ENCODE assay signal across 8 mouse cellular contexts in the genomic region with DNA sequence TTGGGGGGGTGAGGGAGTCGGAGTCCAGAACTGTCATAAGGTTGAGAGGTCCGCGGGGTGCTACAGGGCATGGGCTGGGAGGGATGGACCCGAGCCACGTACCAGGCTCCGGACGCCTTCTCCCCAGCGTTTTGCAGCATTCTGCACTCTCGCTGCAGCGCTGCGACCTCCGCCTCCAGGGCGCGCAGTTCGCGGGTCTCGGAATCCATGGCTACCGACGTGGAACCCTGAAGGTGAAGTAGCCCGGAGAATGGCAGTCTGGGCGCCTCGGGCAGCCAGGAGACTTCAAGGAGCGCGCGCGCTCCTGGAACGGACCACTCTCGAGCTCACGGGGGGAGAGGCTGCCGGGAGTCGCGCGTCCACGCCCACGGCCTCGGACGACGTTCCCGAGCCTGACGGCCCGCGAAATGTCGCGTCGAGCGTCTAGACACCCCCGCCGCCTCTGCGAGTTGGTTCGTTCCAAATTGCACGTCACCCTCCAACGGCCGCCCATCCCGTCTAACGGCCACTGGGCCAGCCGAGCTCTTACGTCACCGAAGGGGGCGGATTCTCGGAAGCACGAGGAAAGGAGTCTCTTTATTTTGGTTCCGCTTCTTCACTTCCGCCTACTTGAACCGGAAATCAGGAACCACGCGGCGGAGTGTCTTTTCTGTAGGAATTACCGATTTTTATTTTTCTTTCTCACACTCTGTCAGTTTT. TPM values are rescaled to one million over a fixed set of nuclear protein-coding genes. Genes with fewer than 3 reads are reported as not detected.
A peak's percentile ranks its signal among the peaks of the same experiment; 100 is the strongest.
DNase-seq lines count a peak whose midpoint lies in the region; ATAC-seq and TF ChIP-seq lines count a peak whose summit lies in the region.

A gene (minus strand): TSS at position 305 of the 699 bp plus-strand sequence.
A gene (plus strand): TSS at position 598 of the 699 bp plus-strand sequence.

- TF ChIP-seq CTCF in lung, postnatal 0 days (IDR thresholded peaks at IDR 0.05) = peak; percentile 21; the same call in 1 of the 2 replicates

- TF ChIP-seq EP300 in lung, postnatal 0 days (IDR thresholded peaks at IDR 0.05) = peak; percentile 32; the same call in 1 of the 2 replicates

- DNase-seq in MN1 (ENCODE audit: low spot score) = peak; percentile 100
- peak; percentile 99 for DNase-seq in cerebellum, adult 9-10 months
- peak; percentile 99 for DNase-seq in hindbrain, embryonic 10.5 days (ENCODE audit: low spot score)
- DNase-seq in layer of hippocampus, adult 9-11 months = peak; percentile 98
- DNase-seq in lung, postnatal 0 days (ENCODE audit: low spot score) = peak; percentile 99
- peak; percentile 99 for DNase-seq in ovary, postnatal 14 days (ENCODE audit: low spot score)
- DNase-seq in thymus, postnatal 14 days = peak; percentile 100

- H3K9me3 ChIP-seq in hindbrain, embryonic 10.5 days = no peaks in the 10 kb centered on the region
- no peaks in the 10 kb centered on the region for H3K9me3 ChIP-seq in lung, postnatal 0 days (ENCODE audit: low read length)

- peak within 1 kb of the TSS; percentile 82 for H3K4me3 ChIP-seq in hindbrain, embryonic 10.5 days
- H3K4me3 ChIP-seq in lung, postnatal 0 days (ENCODE audit: low read depth, low read length) = peak within 1 kb of the TSS; percentile 57

- peak; percentile 99 for ATAC-seq in frontal cortex, adult (ENCODE audit: low TSS enrichment)
- peak; percentile 100 for ATAC-seq in lung, postnatal 0 days

- H3K4me1 ChIP-seq in hindbrain, embryonic 10.5 days (replicated peaks) = peaks cover 20% of the 10 kb centered on the region
- no peaks in the 10 kb centered on the region; the same call in 1 of the 2 replicates for H3K4me1 ChIP-seq in lung, postnatal 0 days (ENCODE audit: insufficient read depth, low read depth, low read length)

- peak within 1 kb of the TSS; percentile 46 for H3K9ac ChIP-seq in lung, postnatal 0 days (replicated peaks; ENCODE audit: low read depth)

- peak within 1 kb of the TSS; percentile 88 for H3K27ac ChIP-seq in hindbrain, embryonic 10.5 days
- H3K27ac ChIP-seq in lung, postnatal 0 days (ENCODE audit: low read length) = peak within 1 kb of the TSS; percentile 61

- H3K36me3 ChIP-seq in hindbrain, embryonic 10.5 days = peaks cover 17% of the 10 kb centered on the region
- no peaks in the 10 kb centered on the region for H3K36me3 ChIP-seq in lung, postnatal 0 days (ENCODE audit: insufficient read depth, low read length)

- peak within 1 kb of the TSS; percentile 95 for H3K4me2 ChIP-seq in lung, postnatal 0 days (replicated peaks; ENCODE audit: low read depth, low read length)

- under 1% methylated on average over 68 of the region's 68 CpGs for WGBS in hindbrain, embryonic 10.5 days
- WGBS in lung, postnatal 0 days = 2% methylated on average over 68 of the region's 68 CpGs

- no peaks in the 10 kb centered on the region for H3K27me3 ChIP-seq in hindbrain, embryonic 10.5 days (ENCODE audit: insufficient read depth, poor library complexity, severe bottlenecking)
- no peaks in the 10 kb centered on the region for H3K27me3 ChIP-seq in lung, postnatal 0 days (replicated peaks; ENCODE audit: insufficient read depth, low read length)

RNA-seq across cellular contexts. Expression of the first gene that starts in this region (rescaled TPM):
- polyA plus RNA-seq in hindbrain, embryonic 10.5 days (2016; fragmentation: Nextera tagmentation; extraction: Ambion mirVana) = 31.9 and 35.1 TPM in 2 replicates
- polyA plus RNA-seq in lung, postnatal 0 days (2015; fragmentation: Nextera tagmentation; extraction: Ambion mirVana) = 3.8 and 3.9 TPM in 2 replicates

RNA-seq across cellular contexts. Expression of the second gene that starts in this region (rescaled TPM):
- polyA plus RNA-seq in hindbrain, embryonic 10.5 days (2016; fragmentation: Nextera tagmentation; extraction: Ambion mirVana) = 15.2 and 23.1 TPM in 2 replicates
- polyA plus RNA-seq in lung, postnatal 0 days (2015; fragmentation: Nextera tagmentation; extraction: Ambion mirVana) = 9.1 and 11.1 TPM in 2 replicates

Comparison
In these comparisons a context has a peak if more than half of its experiments do, and no peak if none do; other contexts are left out.
1. Peak in every context shown above with its lines: DNase-seq, ATAC-seq, H3K4me3 ChIP-seq and H3K27ac ChIP-seq.